Mouse (Mus musculus) heart, postnatal 0 days (tissue): Measurements from ENCODE around the gene 2810004N23Rik.

Source experiments
- CTCF ChIP-seq: IDR thresholded peaks from 2 replicates; pipeline ENCODE4 v1.5.1; 2016; ENCODE audit warnings: antibody characterized with exemption, control low read depth, low read depth
- EP300 ChIP-seq: IDR thresholded peaks from 2 replicates; pipeline ENCODE4 v1.6.1; 2016; ENCODE audit warnings: antibody characterized with exemption, low read depth

DNA sequence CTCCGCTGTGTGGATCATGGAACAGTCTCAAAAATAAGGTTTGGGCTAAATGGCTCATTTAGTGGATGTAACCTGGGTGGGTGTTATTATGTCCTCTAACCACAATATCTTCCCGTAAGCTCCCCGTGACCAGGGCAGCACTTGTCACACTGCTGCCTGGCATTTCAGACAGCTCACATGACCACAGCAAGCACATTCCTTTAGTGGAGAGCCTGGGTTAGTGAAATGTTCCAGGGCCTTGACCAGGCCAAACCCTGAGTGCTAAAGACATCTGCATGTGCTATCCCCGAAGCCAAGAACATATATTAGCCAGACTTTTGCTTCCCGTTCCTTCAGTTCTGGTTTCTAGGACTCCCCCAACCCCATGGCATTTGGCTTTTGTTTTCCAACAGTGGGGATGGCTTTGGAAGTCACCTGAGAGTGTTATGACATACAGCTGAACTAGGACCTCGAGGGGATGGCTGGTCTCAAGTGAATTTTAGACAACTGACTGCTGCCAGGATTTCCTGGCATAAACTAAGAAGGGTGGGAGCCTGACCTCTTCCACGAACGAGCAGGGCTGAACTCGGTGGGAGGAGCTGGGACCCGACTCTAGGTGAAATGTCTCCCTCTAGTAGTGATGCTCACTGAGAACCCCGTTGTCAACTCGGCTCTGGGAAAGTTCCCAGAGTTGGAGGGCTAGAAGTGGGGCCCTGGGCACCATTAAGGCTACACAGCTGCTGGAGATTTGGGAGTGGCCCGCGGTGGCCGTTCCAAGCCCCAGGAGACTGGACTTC is 29.3 kb downstream of the 2810004N23Rik start:
- TF ChIP-seq CTCF (no peak), EP300 (peak; percentile 93)
